Mouse (Mus musculus): ENCODE data around the gene Mccc1. TPM values are rescaled to one million over a fixed set of nuclear protein-coding genes. Genes with fewer than 3 reads are reported as not detected.

Mccc1 gene
- 26.3 and 29.1 TPM in 2 replicates for polyA plus RNA-seq (2015; fragmentation: Nextera tagmentation; extraction: Ambion mirVana)

DNA sequence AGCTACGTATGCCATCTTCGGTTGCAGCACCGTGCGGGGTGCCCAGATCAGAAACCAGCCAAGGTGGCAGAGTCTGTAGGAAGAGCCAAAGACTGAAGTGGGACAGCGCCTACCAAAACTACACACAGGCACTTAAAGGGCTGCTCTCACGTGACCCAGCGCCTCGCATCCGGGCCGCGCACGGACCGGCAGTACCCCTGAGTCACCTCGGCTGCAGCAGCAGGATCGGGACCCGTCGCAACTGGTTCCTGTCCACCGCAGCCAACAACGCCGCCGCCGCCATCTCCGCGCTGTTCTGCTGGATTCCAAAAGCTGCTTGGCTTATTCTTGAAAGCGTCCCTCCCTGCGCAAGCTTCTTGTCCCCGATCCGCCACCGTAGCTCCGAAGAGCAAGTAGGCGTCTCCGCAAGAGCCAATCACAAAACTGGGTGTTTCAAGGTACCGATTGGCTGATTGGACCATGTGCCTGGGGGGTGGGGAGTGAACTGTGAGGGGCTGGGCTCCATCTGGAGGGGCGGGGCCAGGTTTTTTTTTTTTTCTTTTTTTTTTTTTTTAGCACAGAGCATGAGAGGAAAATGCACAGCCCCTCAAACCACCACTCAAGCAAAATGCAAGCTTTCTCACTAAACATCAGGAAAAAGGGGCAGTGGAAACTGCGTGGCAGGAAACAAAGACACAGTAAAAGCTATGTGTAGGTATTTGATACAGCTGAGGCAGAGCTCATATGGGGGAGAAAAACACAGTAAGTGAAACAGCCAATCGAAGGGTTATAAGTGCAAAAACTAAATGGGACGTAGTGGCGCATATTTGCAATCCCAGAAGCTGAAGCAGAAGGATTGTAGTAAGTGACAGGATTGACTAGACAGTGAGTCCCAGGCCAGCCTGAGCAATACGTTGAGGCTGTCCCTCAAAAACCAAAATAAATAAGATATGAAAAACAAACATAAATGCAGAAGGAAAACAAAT is at the start of gene Mccc1:
Mccc1 (minus strand) TSS at position 404 of the 965 bp plus-strand sequence.
- ATAC-seq, result peak; percentile 100
- peaks cover 9% of the 10 kb centered on the region for H3K4me1 ChIP-seq (ENCODE audit: control insufficient read depth, insufficient read depth, low read depth, low read length)
- H3K9ac ChIP-seq (ENCODE audit: low read depth, low read length), result peak within 1 kb of the TSS; percentile 73
- peak within 1 kb of the TSS; percentile 70 for H3K4me2 ChIP-seq (ENCODE audit: low read length)
- peak within 1 kb of the TSS; percentile 58 for H3K4me3 ChIP-seq (ENCODE audit: low read length)
- WGBS, result 4% methylated on average over 39 of the region's 39 CpGs
- H3K27me3 ChIP-seq (replicated peaks; ENCODE audit: control insufficient read depth, insufficient read depth, low read length), result no peaks in the 10 kb centered on the region
- H3K36me3 ChIP-seq (ENCODE audit: control insufficient read depth, insufficient read depth, low read length), result no peaks in the 10 kb centered on the region
- peak within 1 kb of the TSS; percentile 91 for H3K27ac ChIP-seq (ENCODE audit: low read depth, low read length)
- H3K9me3 ChIP-seq (ENCODE audit: control insufficient read depth, low read length), result no peaks in the 10 kb centered on the region

- no peak overlapping the region for H3K9ac ChIP-seq (ENCODE audit: low read depth, low read length)
- no peak overlapping the region for H3K27ac ChIP-seq (ENCODE audit: low read depth, low read length)
- ATAC-seq, result no peak
- no peaks in the 10 kb centered on the region for H3K36me3 ChIP-seq (ENCODE audit: control insufficient read depth, insufficient read depth, low read length)
- H3K4me3 ChIP-seq (ENCODE audit: low read length), result no peak overlapping the region
- H3K4me2 ChIP-seq (ENCODE audit: low read length), result no peak overlapping the region
- no peaks in the 10 kb centered on the region for H3K4me1 ChIP-seq (ENCODE audit: control insufficient read depth, insufficient read depth, low read depth, low read length)
- no peaks in the 10 kb centered on the region for H3K27me3 ChIP-seq (replicated peaks; ENCODE audit: control insufficient read depth, insufficient read depth, low read length)
- no peaks in the 10 kb centered on the region for H3K9me3 ChIP-seq (ENCODE audit: control insufficient read depth, low read length)
- 85% methylated on average over 1 of the region's 1 CpGs for WGBS
Measured at GRCm38 (mm10) chr3:36049106-36049505, 48.6 kb upstream of the Mccc1 start.

GRCm38 (mm10) chr3:36045086-36045485 is 44.6 kb upstream of the Mccc1 start:
- Histone ChIP-seq H3K36me3 (ENCODE audit: control insufficient read depth, insufficient read depth, low read length) (no peaks in the 10 kb centered on the region), H3K4me2 (ENCODE audit: low read length) (no peak overlapping the region), H3K9me3 (ENCODE audit: control insufficient read depth, low read length) (no peaks in the 10 kb centered on the region), H3K4me3 (ENCODE audit: low read length) (no peak overlapping the region), H3K9ac (ENCODE audit: low read depth, low read length) (no peak overlapping the region), H3K4me1 (ENCODE audit: control insufficient read depth, insufficient read depth, low read depth, low read length) (no peaks in the 10 kb centered on the region), H3K27ac (ENCODE audit: low read depth, low read length) (no peak overlapping the region), H3K27me3 (replicated peaks; ENCODE audit: control insufficient read depth, insufficient read depth, low read length) (no peaks in the 10 kb centered on the region)
- 79% methylated on average over 4 of the region's 4 CpGs for WGBS
- ATAC-seq, result no peak

DNA sequence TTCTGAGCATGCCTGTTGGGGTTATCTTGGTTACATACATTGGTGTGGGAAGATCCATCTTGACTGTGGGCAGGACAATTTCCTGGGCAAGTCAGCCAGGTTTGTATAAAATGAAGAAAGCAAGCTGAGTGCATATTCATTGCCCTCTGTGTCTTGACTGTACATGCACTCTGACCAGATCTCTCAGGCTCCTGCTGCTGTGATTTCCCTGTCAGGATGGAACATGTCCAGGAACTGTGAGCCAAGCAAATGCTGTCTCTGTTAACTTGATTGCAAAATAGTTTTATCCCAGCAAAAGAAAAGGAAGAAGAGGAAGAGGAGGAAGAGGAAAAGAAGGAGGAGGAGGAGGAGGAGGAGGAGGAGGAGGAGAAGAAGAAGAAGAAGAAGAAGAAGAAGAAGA is 44.0 kb upstream of the Mccc1 start:
- Histone ChIP-seq H3K9ac (ENCODE audit: low read depth, low read length) (no peak overlapping the region), H3K4me2 (ENCODE audit: low read length) (no peak overlapping the region), H3K4me1 (ENCODE audit: control insufficient read depth, insufficient read depth, low read depth, low read length) (no peaks in the 10 kb centered on the region), H3K27ac (ENCODE audit: low read depth, low read length) (no peak overlapping the region), H3K36me3 (ENCODE audit: control insufficient read depth, insufficient read depth, low read length) (no peaks in the 10 kb centered on the region), H3K27me3 (replicated peaks; ENCODE audit: control insufficient read depth, insufficient read depth, low read length) (no peaks in the 10 kb centered on the region), H3K4me3 (ENCODE audit: low read length) (no peak overlapping the region), H3K9me3 (ENCODE audit: control insufficient read depth, low read length) (no peaks in the 10 kb centered on the region)
- no peak for ATAC-seq

DNA sequence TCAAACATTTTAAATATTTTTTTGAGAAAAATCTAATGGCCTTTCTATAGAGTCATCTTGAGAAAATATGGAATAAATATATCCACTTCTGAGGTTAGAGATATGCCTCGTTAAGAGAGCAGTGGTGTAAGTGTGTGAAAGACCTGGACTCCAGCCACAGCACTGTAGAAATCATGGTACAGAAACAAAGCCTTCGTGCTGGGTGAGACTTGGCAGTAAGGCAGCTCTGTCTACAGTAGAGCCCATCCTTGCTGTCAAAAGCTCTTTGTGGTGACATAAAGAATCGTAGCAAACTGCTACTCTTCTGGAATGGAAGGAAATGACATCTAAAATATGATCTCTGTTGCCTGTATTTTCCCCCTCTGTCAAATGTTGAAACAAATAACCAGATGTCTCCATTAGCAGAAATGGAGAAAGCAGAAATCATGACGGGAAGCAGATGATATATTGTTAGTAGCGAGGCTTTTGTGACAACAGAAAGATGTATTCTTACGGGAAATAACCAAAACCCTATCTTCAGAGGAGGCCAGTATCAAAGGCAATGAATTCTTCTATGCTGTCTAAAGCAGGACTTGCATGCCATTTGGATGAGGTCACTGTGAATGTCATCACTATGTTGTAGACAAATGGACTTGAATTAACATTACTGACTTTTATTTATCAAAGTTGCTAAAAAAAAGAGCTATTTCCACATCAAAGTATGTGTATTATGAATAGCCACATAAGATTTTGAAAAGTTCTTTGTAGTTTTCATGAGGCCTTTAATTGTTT is 31.4 kb upstream of the Mccc1 start:
- Histone ChIP-seq H3K27ac (ENCODE audit: low read depth, low read length) (no peak overlapping the region), H3K4me1 (ENCODE audit: control insufficient read depth, insufficient read depth, low read depth, low read length) (no peaks in the 10 kb centered on the region), H3K9me3 (ENCODE audit: control insufficient read depth, low read length) (no peaks in the 10 kb centered on the region), H3K4me2 (ENCODE audit: low read length) (no peak overlapping the region), H3K9ac (ENCODE audit: low read depth, low read length) (no peak overlapping the region), H3K36me3 (ENCODE audit: control insufficient read depth, insufficient read depth, low read length) (no peaks in the 10 kb centered on the region), H3K4me3 (ENCODE audit: low read length) (no peak overlapping the region), H3K27me3 (replicated peaks; ENCODE audit: control insufficient read depth, insufficient read depth, low read length) (no peaks in the 10 kb centered on the region)
- peak; percentile 74; the same call in 1 of the 2 replicates for ATAC-seq
- WGBS, result 55% methylated on average over 6 of the region's 6 CpGs

DNA sequence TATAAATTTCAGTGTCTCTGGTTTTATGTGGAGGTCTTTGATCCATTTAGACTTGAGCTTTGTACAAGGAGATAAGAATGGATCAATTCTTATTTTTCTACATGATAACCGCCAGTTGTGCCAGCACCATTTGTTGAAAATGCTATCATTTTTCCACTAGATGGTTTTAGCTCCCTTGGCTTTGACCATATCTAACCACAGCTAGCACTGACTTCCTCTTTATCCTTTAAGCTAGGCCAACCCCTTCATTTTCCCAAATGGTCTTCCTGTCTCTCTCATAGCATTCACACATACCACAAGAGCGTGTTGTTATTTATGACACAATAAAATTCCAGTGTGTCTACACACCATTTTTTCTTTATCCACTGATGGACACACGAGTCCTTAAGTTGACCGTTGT is 29.5 kb upstream of the Mccc1 start:
- H3K9ac ChIP-seq (ENCODE audit: low read depth, low read length), result no peak overlapping the region
- H3K4me3 ChIP-seq (ENCODE audit: low read length), result no peak overlapping the region
- no peaks in the 10 kb centered on the region for H3K9me3 ChIP-seq (ENCODE audit: control insufficient read depth, low read length)
- H3K36me3 ChIP-seq (ENCODE audit: control insufficient read depth, insufficient read depth, low read length), result no peaks in the 10 kb centered on the region
- no peaks in the 10 kb centered on the region for H3K4me1 ChIP-seq (ENCODE audit: control insufficient read depth, insufficient read depth, low read depth, low read length)
- no peak overlapping the region for H3K4me2 ChIP-seq (ENCODE audit: low read length)
- ATAC-seq, result no peak
- no peaks in the 10 kb centered on the region for H3K27me3 ChIP-seq (replicated peaks; ENCODE audit: control insufficient read depth, insufficient read depth, low read length)
- no peak overlapping the region for H3K27ac ChIP-seq (ENCODE audit: low read depth, low read length)
- 92% methylated on average over 4 of the region's 4 CpGs for WGBS

DNA sequence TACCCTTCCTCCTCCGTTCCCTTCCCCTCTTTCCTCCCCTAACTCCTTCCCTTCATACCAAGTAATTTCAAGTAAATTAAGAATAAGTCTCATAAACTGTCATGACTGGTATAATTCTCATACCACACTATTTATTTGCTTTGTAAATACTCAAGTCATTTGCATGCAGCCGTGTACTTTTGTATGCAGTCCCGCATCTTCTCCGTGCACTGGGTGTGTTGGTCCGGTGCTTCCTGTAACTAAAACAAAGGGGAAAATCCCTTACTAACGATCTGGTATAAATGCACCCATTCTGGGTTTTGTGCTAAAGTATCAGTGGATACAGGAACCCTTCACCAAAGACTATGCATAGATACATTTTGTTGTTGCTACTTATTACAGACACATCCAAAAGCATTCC is 25.3 kb upstream of the Mccc1 start:
- no peak for ATAC-seq
- Histone ChIP-seq H3K27ac (ENCODE audit: low read depth, low read length) (no peak overlapping the region), H3K36me3 (ENCODE audit: control insufficient read depth, insufficient read depth, low read length) (no peaks in the 10 kb centered on the region), H3K4me1 (ENCODE audit: control insufficient read depth, insufficient read depth, low read depth, low read length) (no peaks in the 10 kb centered on the region), H3K4me3 (ENCODE audit: low read length) (no peak overlapping the region), H3K9ac (ENCODE audit: low read depth, low read length) (no peak overlapping the region), H3K4me2 (ENCODE audit: low read length) (no peak overlapping the region), H3K27me3 (replicated peaks; ENCODE audit: control insufficient read depth, insufficient read depth, low read length) (no peaks in the 10 kb centered on the region), H3K9me3 (ENCODE audit: control insufficient read depth, low read length) (no peaks in the 10 kb centered on the region)
- 84% methylated on average over 6 of the region's 6 CpGs for WGBS

DNA sequence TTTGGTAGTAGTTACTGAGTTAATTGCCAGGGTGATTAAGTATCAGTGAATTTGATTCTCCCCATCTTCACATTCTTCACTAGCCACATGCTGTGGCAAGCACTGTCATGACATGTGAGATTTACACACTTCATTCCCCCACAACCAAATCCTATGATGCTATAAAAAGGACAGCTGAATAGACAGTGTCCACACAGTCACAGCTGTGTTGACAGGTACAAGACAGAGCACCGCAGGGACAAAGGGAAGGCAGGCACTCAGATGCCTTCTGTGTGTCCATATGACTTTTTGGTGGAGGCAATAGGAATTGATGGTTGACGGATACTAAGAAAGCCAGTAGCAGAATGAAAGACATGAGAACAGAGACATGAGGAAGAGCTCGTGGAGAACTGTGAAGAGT is 10.8 kb upstream of the Mccc1 start:
- H3K4me1 ChIP-seq (ENCODE audit: control insufficient read depth, insufficient read depth, low read depth, low read length), result no peaks in the 10 kb centered on the region
- H3K36me3 ChIP-seq (ENCODE audit: control insufficient read depth, insufficient read depth, low read length), result no peaks in the 10 kb centered on the region
- no peak overlapping the region for H3K4me3 ChIP-seq (ENCODE audit: low read length)
- no peaks in the 10 kb centered on the region for H3K9me3 ChIP-seq (ENCODE audit: control insufficient read depth, low read length)
- ATAC-seq, result no peak
- 61% methylated on average over 3 of the region's 3 CpGs for WGBS
- no peak overlapping the region for H3K4me2 ChIP-seq (ENCODE audit: low read length)
- no peak overlapping the region for H3K9ac ChIP-seq (ENCODE audit: low read depth, low read length)
- no peaks in the 10 kb centered on the region for H3K27me3 ChIP-seq (replicated peaks; ENCODE audit: control insufficient read depth, insufficient read depth, low read length)
- no peak overlapping the region for H3K27ac ChIP-seq (ENCODE audit: low read depth, low read length)
